Mouse (Mus musculus) heart, embryonic 14.5 days (tissue): Measurements from ENCODE around the gene Angptl4. TPM values are rescaled to one million over a fixed set of nuclear protein-coding genes. Genes with fewer than 3 reads are reported as not detected.
A peak's percentile ranks its signal among the peaks of the same experiment; 100 is the strongest.

Experiments used
- ATAC-seq: fragments of 200-750 bp; cut with Nextera tagmentation; 2 replicates; pipeline ENCODE4 v1.8.0; 2017; ENCODE audit warnings: low read depth, moderate TSS enrichment; ENCODE audit not compliant: insufficient number of reproducible peaks, insufficient read depth, low FRiP score
- H3K27ac ChIP-seq, 2 experiments: fragments of 200-500 bp in 1 of 2; fragments of 300-500 bp in 1 of 2; sonication (generic) in 1 of 2; replicated peaks in 1 of 2; 2 replicates each; pipeline ENCODE4 v1.5.1; 2012 to 2014; ENCODE audit warnings: low read depth in 2 of 2, low read length in 2 of 2, control low read depth in 1 of 2, mild to moderate bottlenecking in 1 of 2, mixed read lengths in 1 of 2; ENCODE audit not compliant: control insufficient read depth in 1 of 2, insufficient read depth in 1 of 2
- H3K27me3 ChIP-seq: fragments of 300-500 bp; sonication (generic); 2 replicates; pipeline ENCODE4 v1.6.1; 2014; ENCODE audit warnings: mild to moderate bottlenecking, low read length, control low read depth; ENCODE audit not compliant: control insufficient read depth, insufficient read depth
- H3K36me3 ChIP-seq: fragments of 300-500 bp; sonication (generic); 2 replicates; pipeline ENCODE4 v1.6.1; 2014; ENCODE audit warnings: mild to moderate bottlenecking, control low read depth, low read length, mixed read lengths; ENCODE audit not compliant: control insufficient read depth, insufficient read depth
- H3K4me1 ChIP-seq, 2 experiments: fragments of 200-500 bp in 1 of 2; fragments of 300-500 bp in 1 of 2; sonication (generic) in 1 of 2; 2 replicates each; pipeline ENCODE4 v1.6.1; 2012 to 2014; ENCODE audit warnings: low read length in 2 of 2, control low read depth in 1 of 2, mixed read lengths in 1 of 2; ENCODE audit not compliant: control insufficient read depth in 2 of 2, insufficient read depth in 2 of 2
- H3K4me2 ChIP-seq: fragments of 300-500 bp; sonication (generic); 2 replicates; pipeline ENCODE4 v1.6.1; 2014; ENCODE audit warnings: mild to moderate bottlenecking, low read length
- H3K4me3 ChIP-seq, 2 experiments: fragments of 200-500 bp in 1 of 2; fragments of 300-500 bp in 1 of 2; sonication (generic) in 1 of 2; 2 replicates each; pipeline ENCODE4 v1.5.1; 2012 to 2014; ENCODE audit warnings: low read length in 2 of 2, mild to moderate bottlenecking in 2 of 2, control low read depth in 1 of 2, low read depth in 1 of 2, moderate library complexity in 1 of 2; ENCODE audit not compliant: control insufficient read depth in 1 of 2, insufficient read depth in 1 of 2
- H3K9ac ChIP-seq: fragments of 300-500 bp; sonication (generic); 2 replicates; pipeline ENCODE4 v1.6.1; 2014; ENCODE audit warnings: mild to moderate bottlenecking, low read length
- H3K9me3 ChIP-seq: fragments of 300-500 bp; sonication (generic); 2 replicates; pipeline ENCODE4 v1.6.1; 2016; ENCODE audit warnings: low read length, control low read depth; ENCODE audit not compliant: control insufficient read depth
- WGBS: fragments of 180-500 bp; shearing (Covaris S2); extraction: QIAGEN DNeasy Blood & Tissue Kit; methylation state at CpG from one replicate; pipeline ENCODE4 v1.1.7; 2014; 5-methylcytosine and 5-hydroxymethylcytosine counted together
- polyA plus RNA-seq: library from polyadenylated mRNA; unstranded; fragments of >200 nt; fragmentation: Nextera tagmentation; extraction: Ambion mirVana; gene quantifications from 2 replicates; pipeline ENCODE4 v1.2.1, GENCODE M21; 2014

The Angptl4 gene
- polyA plus RNA-seq, 1 experiment from 2014 or later = 16.4 TPM

- no peak for ATAC-seq
- Histone ChIP-seq H3K27ac (no peak overlapping the region), H3K9me3 (no peaks in the 10 kb centered on the region), H3K9ac (no peak overlapping the region), H3K4me3 (no peak overlapping the region), H3K4me1 (peaks cover 4 to 9% of the 10 kb centered on the region in 2 experiments; a peak in 3 of 4 replicates), H3K27me3 (peaks cover 65% of the 10 kb centered on the region), H3K36me3 (no peaks in the 10 kb centered on the region), H3K4me2 (no peak overlapping the region)
- 2% methylated on average over 2 of the region's 2 CpGs for WGBS
Observed at GRCm38 (mm10) chr17:33802221-33802620, 20.6 kb upstream of the Angptl4 start.

- peaks cover 45% of the 10 kb centered on the region for H3K27me3 ChIP-seq
- ATAC-seq = no peak
- H3K4me1 ChIP-seq = peaks cover 0 to 2% of the 10 kb centered on the region in 2 experiments; a peak in 1 of 4 replicates
- H3K27ac ChIP-seq = no peak overlapping the region
- H3K36me3 ChIP-seq = no peaks in the 10 kb centered on the region
- H3K4me3 ChIP-seq = no peak overlapping the region
- no peak overlapping the region for H3K4me2 ChIP-seq
- no peaks in the 10 kb centered on the region for H3K9me3 ChIP-seq
- WGBS = 61% methylated on average over 1 of the region's 1 CpGs
- H3K9ac ChIP-seq = no peak overlapping the region
Observed at GRCm38 (mm10) chr17:33799277-33799676, 17.6 kb upstream of the Angptl4 start.

DNA sequence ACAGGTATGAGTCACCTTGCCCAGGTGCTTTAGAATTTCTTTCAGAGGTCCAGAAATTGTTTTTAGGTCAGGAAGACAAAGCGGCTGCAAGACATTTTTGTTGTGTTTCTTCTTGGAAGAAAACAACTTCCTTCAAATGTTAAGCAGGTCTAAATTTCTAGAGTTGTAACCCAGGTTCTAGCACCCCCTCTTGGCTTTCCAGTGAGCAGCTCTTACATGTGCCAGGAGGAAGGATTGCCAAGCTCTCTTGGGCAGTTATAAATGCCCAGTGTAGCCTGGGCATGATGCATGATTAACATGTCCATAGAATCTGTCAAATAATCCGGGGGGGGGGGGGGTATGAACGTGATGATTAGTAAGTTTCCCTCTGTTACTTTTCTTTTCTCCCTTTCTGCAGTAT lies 16.7 kb upstream of the Angptl4 start:
- no peak overlapping the region for H3K4me2 ChIP-seq
- H3K9me3 ChIP-seq = no peaks in the 10 kb centered on the region
- no peak overlapping the region for H3K27ac ChIP-seq
- no peak overlapping the region for H3K9ac ChIP-seq
- no peaks in the 10 kb centered on the region for H3K36me3 ChIP-seq
- no peak for ATAC-seq
- H3K4me1 ChIP-seq = no peaks in the 10 kb centered on the region
- no peak overlapping the region for H3K4me3 ChIP-seq
- H3K27me3 ChIP-seq = peaks cover 41% of the 10 kb centered on the region
- 44% methylated on average over 3 of the region's 3 CpGs for WGBS

DNA sequence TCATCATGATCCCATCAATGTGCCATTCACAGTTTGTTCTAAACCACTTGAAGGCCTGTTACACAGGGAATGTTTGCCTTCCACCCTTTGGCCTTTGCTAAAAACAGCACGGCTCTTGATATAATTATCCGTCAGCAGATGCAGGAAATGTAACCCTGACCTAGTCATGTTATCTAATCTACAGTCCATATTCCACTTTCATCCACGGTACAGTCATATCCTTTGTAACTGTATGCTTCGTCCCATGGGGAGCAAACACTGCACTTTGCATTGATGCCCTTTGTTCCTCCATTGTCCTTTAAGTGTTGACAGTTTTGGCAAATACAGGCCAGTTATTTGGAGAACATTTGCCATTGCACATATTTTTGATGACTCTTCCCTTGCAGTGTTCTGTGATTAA lies 7.1 kb upstream of the Angptl4 start:
- H3K4me3 ChIP-seq = no peak overlapping the region
- no peaks in the 10 kb centered on the region for H3K36me3 ChIP-seq
- no peak overlapping the region for H3K9ac ChIP-seq
- H3K4me1 ChIP-seq = peaks cover 4 to 12% of the 10 kb centered on the region in 2 experiments
- H3K27me3 ChIP-seq = peaks cover 11% of the 10 kb centered on the region; the same call in 1 of the 2 replicates
- 0 out of 4 replicates have a peak overlapping the region, but pooled peaks of 1 of the 2 experiments have one; percentile 27 for H3K27ac ChIP-seq
- no peaks in the 10 kb centered on the region for H3K9me3 ChIP-seq
- WGBS = 5% methylated on average over 4 of the region's 4 CpGs
- no peak overlapping the region for H3K4me2 ChIP-seq
- ATAC-seq = peak; percentile 59; the same call in 1 of the 2 replicates

- Histone ChIP-seq H3K27me3 (no peaks in the 10 kb centered on the region), H3K4me3 (no peak overlapping the region), H3K27ac (no peak overlapping the region), H3K36me3 (no peaks in the 10 kb centered on the region), H3K9ac (no peak overlapping the region), H3K4me2 (no peak overlapping the region), H3K9me3 (no peaks in the 10 kb centered on the region), H3K4me1 (peaks cover 19 to 33% of the 10 kb centered on the region in 2 experiments)
- 80% methylated on average over 18 of the region's 18 CpGs for WGBS
- ATAC-seq = no peak
Observed at GRCm38 (mm10) chr17:33786375-33786774, 4.7 kb upstream of the Angptl4 start.

GRCm38 (mm10) chr17:33784939-33785338 lies 3.3 kb upstream of the Angptl4 start:
- H3K27ac ChIP-seq = no peak overlapping the region
- WGBS = 58% methylated on average over 2 of the region's 2 CpGs
- no peaks in the 10 kb centered on the region for H3K36me3 ChIP-seq
- no peaks in the 10 kb centered on the region for H3K27me3 ChIP-seq
- no peaks in the 10 kb centered on the region for H3K9me3 ChIP-seq
- H3K4me1 ChIP-seq = peaks cover 32 to 47% of the 10 kb centered on the region in 2 experiments
- ATAC-seq = no peak
- H3K9ac ChIP-seq = no peak overlapping the region
- no peak overlapping the region for H3K4me2 ChIP-seq
- no peak overlapping the region for H3K4me3 ChIP-seq

DNA sequence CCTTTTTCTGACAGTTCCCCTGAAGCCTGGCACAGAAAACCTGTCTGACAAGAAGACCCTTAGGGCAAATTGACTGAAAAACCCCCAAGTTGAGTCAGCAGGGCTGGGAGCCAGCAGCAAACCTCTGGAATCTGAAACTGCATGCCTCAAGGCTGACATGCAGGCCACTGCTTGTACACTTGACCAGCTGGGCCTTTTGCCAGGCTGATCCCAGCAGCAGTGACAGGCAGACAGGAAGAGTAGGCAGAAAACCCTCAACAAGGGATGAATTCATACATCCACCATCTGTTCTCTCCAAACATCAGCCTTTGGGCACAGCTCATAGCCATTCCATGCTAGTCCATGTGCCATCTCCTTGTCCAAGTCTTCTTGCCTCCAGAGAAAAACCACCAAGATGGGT lies 1.8 kb upstream of the Angptl4 start:
- H3K27ac ChIP-seq = peak overlapping the region; percentile 21 to 34; a peak in 1 of 4 replicates
- no peak overlapping the region for H3K9ac ChIP-seq
- no peaks in the 10 kb centered on the region for H3K27me3 ChIP-seq
- H3K4me3 ChIP-seq = no peak overlapping the region
- no peak for ATAC-seq
- H3K36me3 ChIP-seq = no peaks in the 10 kb centered on the region
- no peaks in the 10 kb centered on the region for H3K9me3 ChIP-seq
- H3K4me2 ChIP-seq = no peak overlapping the region
- peaks cover 41 to 57% of the 10 kb centered on the region in 2 experiments for H3K4me1 ChIP-seq

GRCm38 (mm10) chr17:33782067-33782466 lies 437 bp upstream of the Angptl4 start:
- ATAC-seq = no peak
- no peaks in the 10 kb centered on the region for H3K27me3 ChIP-seq
- H3K4me1 ChIP-seq = peaks cover 42 to 59% of the 10 kb centered on the region in 2 experiments
- peak overlapping the region; percentile 80 for H3K4me2 ChIP-seq
- H3K4me3 ChIP-seq = peak overlapping the region; percentile 39 to 49; a peak in 3 of 4 replicates
- 42% methylated on average over 4 of the region's 4 CpGs for WGBS
- H3K27ac ChIP-seq = peak overlapping the region; percentile 71 to 84; a peak in 2 of 4 replicates
- H3K9ac ChIP-seq = peak overlapping the region; percentile 65
- no peaks in the 10 kb centered on the region for H3K9me3 ChIP-seq
- peaks cover 9% of the 10 kb centered on the region for H3K36me3 ChIP-seq
